Mouse (Mus musculus) kidney, postnatal 14 days (tissue): ENCODE measurements around the gene Rabl2.

Experiments
- DNase-seq: peaks from one replicate; pipeline ENCODE4 v3.0.0; 2022; ENCODE audit warnings: mixed read lengths

Gene Rabl2

DNA sequence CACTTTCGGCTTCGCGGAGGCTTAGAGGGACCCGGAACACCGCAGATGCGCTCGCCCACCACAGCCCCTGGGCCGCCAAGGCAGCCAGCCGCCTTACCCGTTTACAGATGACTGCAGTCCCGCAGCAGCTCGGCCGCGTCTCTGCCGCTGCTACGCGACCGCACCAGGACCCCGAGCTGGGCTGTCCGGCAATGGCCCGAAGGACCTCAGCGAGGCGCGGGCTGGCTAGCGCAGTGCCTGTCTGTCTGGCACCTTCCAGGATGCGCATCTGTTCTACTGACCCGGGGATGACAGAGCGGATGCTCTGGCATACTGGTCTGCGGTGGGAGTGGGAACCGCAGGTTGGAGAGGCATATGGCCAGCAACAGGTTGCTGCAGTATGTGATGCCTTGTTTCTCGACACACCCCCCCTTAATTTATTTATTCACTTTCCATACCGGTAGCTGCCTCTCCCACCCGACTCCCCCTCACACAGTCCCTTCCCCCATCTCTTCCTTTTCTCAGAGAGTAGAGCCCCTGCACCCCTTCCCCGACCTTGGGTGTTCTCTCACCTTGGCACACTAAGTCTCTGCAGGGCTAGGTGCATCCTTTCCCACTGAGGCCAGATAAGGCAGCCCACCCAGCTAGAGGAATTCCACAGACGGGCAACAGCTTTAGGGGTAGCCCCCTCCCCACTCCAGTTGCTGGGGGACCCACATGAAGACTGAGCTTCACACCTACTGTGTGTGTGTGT lies at the start of gene Rabl2:
Gene Rabl2, minus strand, starts transcription at position 201 of the 733 bp plus-strand sequence.
- peak; percentile 92 for DNase-seq

DNA sequence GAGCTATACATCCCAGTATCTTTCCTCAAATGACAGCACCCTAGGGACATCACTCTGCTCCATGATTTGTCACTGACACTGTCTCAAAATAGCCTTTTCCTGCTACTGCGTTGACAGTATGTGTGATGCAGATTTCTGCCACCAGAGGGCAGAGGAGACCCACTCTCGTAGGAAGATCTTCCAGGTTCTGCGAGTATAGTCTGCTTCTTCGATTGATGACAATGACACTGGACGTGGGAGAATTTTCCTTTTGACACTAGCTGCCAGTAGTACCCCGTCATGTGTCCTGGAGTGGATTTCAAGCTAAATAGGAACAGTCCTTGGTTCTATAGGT lies 31.9 kb upstream of the Rabl2 start:
- peak; percentile 64 for DNase-seq

DNA sequence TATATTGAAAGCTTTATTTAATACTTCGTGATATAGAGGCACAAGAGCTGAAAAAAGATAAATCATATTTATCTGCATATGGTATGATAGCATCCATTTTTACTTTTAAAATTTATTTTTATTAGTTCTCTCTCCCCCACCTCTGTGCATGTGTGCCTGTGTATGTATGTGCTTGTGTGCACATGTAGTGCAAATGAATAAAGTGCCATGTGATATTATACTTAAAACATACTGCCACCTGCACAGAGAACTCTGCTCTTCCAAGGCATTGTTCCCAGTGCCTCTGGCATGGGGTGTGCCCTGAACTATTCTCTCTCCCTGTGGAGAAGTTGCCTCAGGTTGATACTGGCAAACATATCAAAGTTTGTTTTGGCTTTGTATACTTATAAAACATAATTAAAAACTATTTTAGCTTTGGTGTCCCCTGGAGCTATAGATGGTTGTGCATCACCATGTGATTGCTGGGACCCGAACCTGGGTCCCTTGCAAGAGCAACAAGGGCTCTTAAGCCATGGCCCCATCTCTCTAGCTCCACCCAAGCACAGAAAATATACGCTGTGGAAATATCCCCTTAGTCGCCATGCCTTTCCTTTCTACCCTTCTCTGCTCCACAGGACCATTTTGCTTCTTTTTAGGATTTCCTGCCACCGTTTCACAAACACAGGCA lies 31.4 kb upstream of the Rabl2 start:
- no peak for DNase-seq

DNA sequence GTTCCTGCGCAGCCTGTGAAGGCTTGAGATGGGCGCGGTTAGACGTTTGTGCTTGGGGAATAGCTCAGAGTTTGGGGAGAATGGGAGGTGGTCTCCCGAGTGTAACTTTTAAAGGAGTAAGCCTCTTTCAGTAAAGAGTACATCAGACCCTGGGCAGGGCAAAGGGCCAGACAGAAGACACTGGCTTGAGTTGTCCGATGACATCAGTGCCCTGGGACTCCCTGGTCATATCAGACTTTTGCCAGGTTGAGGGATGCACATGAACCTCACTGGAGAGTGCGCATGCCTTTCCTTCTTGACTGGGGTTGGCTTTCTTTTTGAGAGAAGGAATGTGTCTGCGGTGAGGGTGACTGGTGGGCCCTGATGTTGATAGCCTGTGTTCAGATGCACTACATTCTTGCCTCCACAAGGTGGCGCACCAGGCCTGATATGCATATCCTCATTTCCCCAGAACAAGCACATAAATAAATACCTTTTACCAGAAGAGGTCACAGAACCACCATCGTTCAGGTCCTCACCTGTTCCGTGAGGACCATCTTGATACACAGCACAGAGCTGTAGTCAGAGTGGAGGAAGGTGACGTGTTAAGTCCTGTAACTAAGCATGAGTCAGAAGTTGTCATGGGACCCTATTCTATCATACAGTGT lies 30.7 kb upstream of the Rabl2 start:
- peak; percentile 10 for DNase-seq

DNA sequence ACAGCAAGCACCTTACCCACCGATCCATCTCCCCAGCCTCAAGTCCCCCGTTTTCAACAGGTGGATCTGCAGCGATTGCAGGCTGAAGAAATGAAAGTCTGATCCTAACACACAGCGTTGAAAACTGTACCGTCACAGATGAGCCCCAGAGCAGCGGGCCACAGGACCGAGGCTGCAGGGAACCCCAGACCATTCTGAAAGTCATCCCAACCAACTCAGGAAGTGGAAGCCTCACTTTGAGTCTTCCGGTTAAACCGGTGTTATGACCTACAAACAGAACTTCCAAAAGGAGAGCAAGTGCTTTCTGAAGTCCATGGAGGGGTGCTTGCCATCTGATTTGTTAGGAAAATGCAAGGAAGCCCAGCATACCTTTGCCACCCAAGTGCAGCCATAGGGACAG lies 16.2 kb upstream of the Rabl2 start:
- DNase-seq, result no peak

DNA sequence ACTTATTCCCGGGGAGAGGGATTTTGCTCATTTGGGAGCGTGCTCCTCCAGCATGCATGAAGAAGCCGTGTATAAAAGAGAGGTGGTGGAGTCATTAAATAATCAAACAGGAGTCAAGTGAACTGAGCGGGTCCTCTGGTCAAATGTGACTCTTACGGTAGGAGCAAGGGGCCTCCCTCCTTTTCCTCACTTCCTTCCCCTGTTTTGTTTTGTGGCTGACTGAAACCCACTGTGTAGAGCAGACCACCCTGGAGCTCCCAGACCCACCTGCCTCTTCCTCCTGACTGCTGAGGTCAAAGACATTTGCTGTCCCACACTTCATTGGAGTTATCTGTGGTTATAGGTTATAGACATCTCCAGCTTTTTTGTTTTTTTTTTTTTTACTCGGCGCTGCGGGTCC lies 15.8 kb upstream of the Rabl2 start:
- no peak for DNase-seq

DNA sequence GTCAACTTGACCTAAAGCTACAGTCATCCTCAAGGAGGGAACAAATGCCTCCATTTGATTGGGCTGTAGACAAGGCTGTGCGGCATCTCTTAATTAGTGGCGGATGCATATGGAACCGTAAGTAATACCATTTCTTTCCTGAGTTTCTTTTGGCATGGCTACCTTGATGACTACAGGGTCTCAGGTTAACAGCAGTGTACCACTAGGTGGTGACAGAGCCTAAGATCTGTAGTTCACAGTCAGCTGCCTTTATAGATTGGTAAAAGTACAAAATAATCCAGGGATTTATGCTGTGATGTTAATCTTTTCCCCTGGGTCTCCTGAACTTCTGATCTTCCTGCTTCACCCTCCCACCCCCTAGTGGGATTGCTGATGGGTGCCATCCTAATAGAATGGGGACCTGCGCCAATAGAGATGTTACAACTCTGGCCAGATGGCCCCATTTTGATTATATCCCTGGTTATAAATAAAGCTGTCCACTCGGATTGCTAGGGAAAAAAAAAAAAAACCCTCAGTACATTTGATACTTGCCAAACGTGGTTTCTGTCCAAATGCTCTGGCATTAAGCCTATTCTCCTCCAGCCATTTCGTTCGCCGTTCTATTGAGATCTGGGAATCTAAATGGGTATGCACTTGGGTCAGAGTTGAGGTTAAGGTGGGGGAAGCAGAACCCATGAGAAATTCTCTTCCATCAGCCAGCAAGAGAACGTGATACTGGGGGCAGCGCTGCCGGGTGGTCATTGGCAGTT lies 14.3 kb upstream of the Rabl2 start:
- no peak for DNase-seq

DNA sequence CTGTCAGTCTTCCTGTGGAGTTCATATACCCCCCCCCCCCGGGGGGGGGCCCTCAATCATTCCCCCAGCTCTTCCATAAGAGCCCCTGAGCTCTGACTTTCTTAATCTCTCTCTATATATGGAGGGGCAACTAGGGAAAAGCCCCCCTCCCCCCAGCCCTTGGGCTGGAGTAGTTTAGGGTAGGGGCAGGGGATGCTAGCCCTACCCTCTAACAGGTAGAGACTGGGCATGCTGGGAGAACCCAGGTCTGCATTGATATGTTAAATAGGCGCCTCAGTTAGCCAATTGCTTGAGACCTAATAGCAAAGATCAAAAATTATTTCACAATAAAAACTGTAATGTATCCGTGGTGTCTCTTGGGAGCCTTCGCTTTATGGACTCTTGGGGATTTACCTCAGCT lies 825 bp upstream of the Rabl2 start:
- no peak for DNase-seq

DNA sequence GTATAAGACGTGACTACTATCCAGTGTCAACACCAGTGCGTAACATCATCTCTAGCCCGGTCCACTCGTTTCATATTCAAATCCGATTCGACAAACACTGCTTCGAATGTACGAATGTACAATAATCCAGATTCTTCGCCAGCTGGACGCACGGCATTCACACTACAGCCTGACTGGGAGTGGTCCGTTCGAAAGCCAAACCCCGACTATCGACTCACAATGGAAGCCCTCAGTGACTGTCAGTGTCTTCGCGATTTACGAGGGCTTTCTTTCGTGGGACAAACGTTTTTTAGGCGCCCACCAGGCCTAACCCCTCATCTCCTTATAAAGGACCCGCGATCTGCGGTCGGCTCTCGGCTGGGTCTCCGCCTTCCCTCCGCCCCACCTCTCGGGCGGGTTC lies 406 bp downstream of the Rabl2 start:
- no peak for DNase-seq

DNA sequence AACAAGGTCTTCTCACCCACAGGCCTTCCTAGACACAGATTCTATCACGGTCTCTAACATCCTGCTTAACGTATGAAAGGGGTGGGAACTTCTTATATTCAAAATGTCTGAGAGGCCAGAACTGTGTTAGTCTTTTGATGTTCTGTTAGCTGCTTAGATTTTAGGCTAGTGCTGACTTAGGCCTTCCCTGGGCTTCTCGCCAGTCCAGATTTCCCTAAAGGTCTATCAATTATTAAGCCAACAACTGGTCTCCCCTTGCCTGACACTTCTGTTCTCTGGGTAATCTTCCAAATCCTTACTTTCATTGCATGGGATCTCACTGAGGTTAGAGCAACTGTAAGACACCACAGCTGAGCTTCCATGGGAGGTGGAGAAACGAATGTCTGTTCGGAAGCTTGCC lies 2.6 kb downstream of the Rabl2 start:
- DNase-seq, result peak; percentile 77

DNA sequence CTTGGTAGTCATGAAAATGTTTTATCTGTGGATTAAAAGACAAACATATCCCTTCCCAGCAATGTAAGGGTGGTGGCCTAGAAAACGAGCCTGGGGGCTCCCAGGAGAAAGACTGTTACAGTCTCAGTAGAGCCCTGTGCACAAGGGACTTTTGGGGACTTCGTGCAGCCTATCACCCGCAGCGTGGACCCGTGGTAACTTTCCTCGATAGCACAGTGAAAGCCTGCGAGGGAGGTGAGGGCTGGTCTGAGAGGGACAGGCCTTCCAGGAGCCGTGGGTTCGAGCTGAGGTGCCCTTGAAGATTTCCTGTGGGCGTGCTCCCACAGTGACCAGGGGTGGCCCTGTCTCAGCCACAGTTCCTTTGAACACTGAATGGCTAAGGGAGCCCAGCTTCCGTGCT lies 6.1 kb downstream of the Rabl2 start:
- no peak for DNase-seq

DNA sequence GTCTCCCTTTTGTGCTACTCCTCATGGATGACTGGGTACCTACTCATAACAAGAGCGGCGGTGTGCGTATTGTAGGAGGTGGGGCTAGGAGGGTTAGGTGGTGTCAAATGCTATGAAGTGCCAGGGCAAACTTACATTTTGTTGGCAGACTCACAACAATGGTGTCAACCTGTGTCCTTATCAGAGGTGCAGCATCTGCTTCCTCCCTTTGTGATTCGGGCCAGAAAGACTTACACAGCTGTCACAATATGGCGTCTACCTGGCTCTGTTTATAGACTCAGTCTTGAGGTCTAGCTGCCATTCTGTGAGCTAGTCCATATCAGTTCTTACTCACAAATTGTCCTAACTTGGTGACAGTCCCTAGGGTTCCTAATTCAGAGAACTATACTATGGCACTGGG lies 6.6 kb downstream of the Rabl2 start:
- no peak for DNase-seq

DNA sequence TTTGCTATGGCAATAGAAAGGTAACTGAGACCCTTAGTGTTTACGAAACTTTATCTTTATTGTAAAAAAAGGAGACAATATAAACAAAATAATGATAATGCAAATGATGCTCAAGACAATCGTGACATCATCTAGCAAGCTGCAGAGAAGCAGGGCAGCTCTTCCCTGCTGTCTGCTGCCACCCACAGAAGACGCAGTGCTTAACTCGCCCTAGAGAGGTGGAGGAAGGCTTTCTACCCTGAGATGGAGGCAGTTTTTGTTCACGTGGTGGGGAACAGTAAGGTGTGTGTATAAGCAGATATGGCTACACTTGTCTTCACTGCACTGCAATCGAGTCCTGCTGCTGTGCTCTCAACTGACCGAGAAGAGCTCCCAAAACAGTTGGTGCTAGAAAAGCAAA lies 9.2 kb downstream of the Rabl2 start:
- no peak for DNase-seq

DNA sequence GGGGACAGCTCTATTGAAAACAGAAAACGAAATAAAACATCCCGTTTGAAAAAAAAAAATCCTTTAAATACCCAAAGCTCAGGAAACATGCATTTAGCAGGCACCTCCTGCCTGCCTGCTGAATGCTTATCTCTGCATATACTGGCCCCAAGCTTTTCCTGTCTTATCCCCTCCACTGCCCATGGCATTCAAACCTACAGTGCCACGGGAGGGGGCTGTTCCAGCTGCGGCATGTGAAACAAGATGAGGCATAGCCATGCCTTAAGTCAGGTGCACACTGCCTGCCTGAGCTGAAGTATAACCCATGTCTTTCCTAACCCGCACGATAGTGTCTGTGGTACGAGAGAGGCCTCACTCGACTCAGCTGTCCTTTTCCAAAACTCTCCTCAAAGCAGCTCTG lies 19.6 kb downstream of the Rabl2 start:
- no peak for DNase-seq

DNA sequence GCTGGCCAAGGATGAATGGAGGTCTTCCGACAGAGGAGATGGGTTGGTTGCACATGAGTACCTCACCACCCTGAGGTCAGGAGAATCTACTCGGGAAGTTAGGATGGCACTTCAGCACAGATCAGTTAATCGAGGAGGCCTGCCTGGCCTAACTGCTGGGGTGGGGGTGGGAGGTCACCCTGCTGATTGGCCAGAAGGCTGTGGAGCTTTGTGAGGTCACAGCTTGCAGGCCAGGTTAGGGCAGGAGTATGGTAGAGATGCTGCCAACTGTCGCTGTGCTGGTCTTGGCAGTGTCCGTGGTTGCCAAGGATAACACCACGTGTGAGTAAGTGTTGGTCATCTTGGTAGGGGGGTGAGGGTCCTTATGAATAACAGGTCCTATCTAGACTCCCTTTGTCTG lies 23.6 kb downstream of the Rabl2 start, which contains the start of gene Acr:
Gene Acr, plus strand, starts transcription at position 213 of the 400 bp plus-strand sequence.
- no peak for DNase-seq

DNA sequence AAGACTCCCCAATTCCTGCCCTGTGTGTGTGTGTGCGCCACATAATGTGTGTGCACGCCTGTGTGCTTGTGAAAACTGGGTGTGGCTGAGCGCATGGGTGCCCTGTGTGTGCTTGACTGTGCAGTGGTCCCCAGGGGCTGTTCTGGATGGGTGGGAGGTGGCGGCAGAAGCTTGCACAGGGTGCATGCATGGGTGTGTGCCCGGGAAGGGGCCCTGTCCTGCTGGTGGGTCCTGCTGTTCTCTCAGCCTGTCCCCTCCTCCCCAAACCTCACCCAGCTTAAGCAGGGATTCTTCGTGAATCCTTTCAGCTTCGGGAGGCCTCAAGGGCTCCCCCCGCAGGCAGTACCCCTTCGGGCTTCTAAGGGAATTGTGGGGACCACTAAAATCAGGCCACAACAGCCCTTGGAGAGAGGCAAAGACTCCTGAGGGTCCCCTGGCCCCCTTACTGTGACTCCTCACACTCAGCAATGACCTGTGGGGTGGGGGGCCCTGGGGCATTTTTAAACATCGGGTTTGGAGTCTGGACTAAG lies 32.5 kb downstream of the Rabl2 start:
- DNase-seq, result no peak

DNA sequence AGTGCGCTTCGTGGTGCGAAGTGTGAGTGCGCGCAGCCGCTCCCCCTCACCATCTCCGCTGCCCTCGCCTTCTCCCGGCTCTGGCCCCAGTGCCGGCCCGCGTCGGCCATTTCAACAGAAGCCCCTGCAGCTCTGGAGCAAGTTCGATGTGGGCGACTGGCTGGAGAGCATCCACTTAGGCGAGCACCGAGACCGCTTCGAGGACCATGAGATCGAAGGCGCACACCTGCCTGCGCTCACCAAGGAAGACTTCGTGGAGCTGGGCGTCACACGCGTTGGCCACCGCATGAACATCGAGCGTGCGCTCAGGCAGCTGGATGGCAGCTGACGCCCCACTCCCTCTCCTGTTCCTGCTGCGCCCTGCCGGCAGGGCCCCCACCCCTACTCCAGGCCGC lies 33.7 kb downstream of the Rabl2 start:
- DNase-seq, result no peak

DNA sequence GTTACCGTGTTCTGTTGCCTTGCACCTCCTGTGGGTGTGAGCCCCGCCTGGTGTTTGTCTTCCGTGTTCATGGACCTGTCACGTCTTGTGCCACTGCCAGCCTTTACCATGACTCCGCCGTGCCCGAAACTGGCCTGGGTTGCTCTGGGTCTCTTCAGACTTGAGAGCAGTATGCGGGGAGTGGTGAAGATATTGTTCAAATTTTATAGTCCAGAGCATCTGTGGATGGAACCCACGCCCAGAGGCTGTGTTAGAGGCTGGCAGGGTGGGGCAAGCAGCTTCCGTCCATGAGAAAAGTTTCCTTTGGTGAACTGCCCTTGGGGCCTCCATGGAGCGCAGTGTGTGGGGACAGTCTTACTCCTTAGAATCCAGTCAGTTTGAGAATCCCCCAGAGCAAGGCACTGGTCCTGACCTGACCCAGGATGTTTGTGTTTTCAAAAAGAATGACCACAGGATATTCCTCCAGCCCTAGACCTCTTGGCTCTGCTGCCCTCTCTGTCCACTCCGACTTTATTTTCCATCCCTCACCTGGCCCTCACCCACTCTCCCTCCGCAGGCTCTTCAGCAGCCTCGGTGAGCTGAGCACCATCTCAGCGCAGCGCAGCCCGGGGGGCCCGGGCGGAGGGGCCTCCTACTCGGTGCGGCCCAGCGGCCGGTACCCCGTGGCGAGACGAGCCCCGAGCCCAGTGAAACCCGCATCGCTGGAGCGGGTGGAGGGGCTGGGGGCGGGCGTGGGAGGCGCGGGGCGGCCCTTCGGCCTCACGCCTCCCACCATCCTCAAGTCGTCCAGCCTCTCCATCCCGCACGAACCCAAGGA lies 34.3 kb downstream of the Rabl2 start:
- DNase-seq, result no peak

DNA sequence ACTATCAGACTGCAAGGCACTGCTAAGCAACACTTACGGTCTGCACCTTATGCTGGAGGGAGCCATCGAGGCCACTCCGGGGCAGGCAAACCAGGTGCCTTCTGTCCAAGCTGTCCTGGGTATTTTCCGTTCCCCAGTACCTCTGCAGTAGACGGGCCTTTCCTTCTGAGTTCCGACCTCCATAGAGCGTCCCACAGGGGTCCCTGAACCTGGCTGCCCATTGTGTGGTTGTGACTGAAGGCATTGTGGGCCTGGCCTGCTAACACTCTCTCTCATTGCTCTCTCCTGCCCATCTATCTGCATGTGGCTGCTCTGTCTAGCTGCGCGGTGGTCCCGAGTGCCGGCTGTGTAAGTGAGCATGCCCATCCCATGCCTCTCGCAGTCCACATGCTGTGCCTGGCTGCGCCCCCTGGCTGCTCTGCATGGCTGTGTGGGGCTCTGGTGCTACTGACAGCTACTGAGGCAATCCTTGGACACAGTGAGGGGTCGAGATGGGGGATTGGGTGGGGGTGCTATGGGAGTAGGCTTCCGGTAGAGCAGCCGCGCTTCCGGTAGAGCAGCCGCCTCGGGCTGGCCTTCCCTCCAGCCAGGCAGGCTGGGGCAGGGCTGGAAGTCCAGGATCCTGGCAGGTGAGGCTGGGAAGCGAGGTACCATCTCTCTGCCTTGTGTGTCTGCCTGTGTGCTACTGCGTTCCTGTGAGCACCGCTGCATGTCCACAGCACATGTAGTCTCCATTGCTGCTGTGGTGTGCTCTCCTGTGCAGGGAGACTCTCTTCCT lies 35.1 kb downstream of the Rabl2 start:
- DNase-seq, result no peak

DNA sequence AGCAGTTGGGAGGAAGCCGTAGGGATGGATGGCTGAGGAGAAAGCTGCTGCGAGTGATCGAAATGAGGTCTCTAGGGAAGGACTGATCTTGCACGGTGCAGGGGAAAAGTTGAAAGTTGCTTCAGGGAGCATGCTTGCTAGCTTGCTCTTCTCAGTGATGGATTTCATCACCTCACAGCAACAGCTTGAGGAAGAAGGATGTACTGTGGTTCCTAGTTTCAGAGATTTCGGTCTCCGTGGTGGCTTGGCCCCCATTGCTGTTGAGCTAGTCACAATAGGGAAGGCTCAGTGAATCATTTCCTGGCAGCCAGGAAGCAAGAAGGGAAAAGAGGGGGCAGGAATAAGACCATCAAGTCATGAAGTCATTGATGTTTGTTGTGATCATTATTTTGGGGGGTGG lies 36.1 kb downstream of the Rabl2 start:
- no peak for DNase-seq

DNA sequence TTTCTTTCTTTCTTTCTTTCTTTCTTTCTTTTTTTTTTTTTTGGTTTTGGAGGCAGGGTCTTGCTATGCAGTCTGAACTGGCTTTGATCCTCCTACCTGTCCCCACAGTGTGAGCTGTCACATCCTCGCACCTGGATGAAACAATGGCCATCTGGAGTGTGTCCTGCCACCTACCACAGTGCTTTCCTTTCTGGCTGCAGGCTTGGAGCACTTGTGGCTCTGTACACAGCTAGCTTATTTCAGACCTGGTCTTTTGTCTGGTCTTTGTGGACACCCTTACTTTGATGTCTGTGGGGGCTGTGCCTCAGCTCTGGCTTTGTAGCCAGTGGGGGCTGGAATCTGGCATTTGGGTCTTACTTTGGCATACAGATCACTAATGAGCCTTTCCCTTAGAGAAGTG lies 40.0 kb downstream of the Rabl2 start:
- no peak for DNase-seq

DNA sequence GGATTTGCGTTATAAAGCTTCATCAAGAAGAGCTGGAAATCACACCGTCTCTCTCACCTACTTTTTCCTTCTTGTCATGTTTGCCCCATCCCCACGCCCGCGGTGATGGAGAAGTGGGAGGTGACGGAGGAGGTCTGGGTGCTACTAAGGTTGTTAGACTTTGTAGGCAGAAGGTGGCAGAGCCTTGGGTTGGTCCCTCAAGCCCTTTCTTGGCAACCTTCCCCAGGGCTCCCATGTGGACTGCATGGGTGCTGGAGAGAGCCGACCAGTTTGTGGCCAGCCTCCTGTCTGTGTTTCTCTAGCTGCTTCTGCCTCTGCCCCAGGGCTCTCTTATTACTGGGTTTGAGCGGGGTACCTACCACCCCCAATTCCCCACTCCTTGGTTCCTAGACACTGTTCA lies 41.2 kb downstream of the Rabl2 start:
- no peak for DNase-seq
